Mouse (Mus musculus) liver, adult 2 months (tissue): ENCODE results near the gene Prkd2.

Experiments used
- CTCF ChIP-seq: fragments of 200-500 bp; IDR thresholded peaks from 2 replicates; pipeline ENCODE4 v1.5.1; 2011; ENCODE audit warnings: low read depth, low read length, control low read depth
- POLR2A ChIP-seq: fragments of 200-500 bp; IDR thresholded peaks from 2 replicates; pipeline ENCODE4 v1.6.1; 2011; ENCODE audit warnings: low read length, control low read depth; ENCODE audit not compliant: insufficient read depth; ENCODE audit errors: extremely low read depth

GRCm38 (mm10) chr7:16816475-16817122 lies 26.1 kb upstream of the Prkd2 start, which contains the start of gene Fkrp:
- TF ChIP-seq CTCF (no peak), POLR2A (no peak)
